Mouse (Mus musculus) retina, adult 2 months (tissue): ENCODE results near the gene Psma7.
A peak's percentile ranks its signal among the peaks of the same experiment; 100 is the strongest.

Experiments
- DNase-seq: peaks from one replicate; pipeline ENCODE4 v3.0.0-alpha.2; 2012; ENCODE audit warnings: low read depth, low spot score

Gene Psma7

GRCm38 (mm10) chr2:180042256-180042857 is at the start of gene Psma7, which contains the start of gene Ss18l1:
TSS of gene Psma7 (minus strand) at chr2:180042433.
TSS of gene Ss18l1 (plus strand) at chr2:180042509.
- DNase-seq: peak; percentile 78

- no peak for DNase-seq
Observed at GRCm38 (mm10) chr2:180090285-180090684, 48.1 kb upstream of the Psma7 start.

DNA sequence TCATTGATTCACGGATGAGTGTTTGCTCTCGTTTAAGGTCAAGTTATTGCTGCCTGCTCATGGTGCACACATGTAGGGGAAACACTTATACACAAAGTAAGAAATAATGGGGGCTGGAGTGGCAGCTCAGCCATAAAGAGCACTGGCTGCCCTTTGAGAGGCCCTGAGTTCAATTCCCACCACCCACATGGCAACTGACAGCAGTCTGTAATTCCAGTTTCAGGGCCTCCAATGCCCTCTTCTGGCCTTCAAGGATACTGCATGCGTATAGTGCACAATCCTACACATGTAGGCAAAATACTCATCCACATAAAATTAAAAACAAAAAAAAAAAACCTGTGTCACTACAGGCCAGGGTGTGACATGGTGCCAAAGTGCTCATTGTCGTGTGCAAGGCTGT is 45.2 kb upstream of the Psma7 start:
- DNase-seq: no peak

- DNase-seq: no peak
Observed at GRCm38 (mm10) chr2:180086637-180087027, 44.4 kb upstream of the Psma7 start.

DNA sequence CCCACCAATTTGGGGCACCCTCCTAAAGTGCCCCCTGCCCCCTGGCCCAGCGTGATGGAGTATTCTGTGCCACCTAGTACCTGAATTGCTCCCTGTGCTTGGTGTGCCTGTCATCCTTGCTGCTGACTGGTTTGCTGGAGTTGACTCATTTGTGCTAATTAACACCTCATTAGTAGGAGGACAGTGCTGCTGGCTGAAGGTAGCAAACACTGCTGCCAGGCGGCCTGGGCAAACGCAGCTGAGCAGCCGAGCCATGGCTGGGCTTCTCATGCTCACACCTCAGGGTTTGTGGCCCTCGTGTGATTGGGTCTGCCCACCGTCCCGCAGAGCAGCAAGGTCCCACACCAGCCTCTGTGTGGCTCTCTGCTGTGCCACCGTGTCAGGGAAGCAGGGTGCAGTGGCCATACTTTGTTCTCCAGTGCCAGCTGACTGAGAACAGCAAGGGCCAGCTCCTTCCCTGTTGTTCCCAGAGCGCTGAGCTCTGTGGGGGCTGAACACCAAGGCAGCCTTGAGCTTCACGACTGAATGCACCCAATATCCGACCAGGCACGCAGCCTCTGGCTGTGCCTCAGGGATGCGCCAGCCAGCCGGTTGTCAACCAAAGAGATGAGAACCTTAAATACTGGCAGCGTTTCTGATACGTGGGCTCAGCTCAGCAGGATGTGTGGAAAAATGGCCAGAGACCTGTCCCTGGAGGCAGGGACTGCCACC is 43.8 kb upstream of the Psma7 start:
- DNase-seq: no peak

DNA sequence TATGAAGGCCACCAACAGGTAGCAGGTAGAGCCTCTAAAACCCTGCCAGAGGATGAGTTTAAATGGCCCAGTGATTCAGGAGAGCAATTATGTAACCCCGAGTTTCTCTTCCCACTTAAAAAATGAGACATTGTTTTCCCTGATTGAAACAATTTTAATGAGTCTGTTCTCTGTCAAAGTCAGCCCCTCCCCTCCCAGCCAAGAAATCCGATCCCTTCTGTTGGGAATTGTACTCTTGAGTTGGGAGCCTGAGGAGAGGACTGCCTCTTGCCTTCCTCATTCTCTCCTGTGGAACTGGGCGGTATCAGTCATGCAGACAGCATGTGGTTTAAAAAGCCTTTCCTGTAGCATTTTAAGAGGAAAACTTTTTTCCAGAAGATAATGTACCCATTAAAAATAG is 42.3 kb upstream of the Psma7 start:
- no peak for DNase-seq

- no peak for DNase-seq
Observed at GRCm38 (mm10) chr2:180083063-180083462, 40.8 kb upstream of the Psma7 start.

DNA sequence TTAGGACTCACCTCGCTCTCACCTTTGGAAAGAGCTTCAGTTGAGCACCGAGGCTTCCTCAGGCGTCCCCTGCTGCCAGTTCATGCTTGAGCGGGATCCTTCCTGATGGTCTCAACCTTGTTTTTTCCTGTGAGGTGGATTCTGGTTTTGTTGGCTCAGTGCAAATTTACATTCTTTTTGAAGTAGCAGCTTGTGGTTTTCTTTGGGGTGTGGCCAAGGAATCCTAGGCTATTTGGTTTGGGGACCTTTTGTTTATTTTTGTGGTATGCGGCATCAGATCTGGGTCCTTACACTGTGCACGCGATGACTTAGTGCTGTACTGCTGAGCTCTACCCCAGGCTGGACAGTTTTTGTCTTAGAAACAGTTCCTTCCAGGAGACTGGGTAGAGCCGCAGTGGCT is 38.4 kb upstream of the Psma7 start:
- DNase-seq: no peak

DNA sequence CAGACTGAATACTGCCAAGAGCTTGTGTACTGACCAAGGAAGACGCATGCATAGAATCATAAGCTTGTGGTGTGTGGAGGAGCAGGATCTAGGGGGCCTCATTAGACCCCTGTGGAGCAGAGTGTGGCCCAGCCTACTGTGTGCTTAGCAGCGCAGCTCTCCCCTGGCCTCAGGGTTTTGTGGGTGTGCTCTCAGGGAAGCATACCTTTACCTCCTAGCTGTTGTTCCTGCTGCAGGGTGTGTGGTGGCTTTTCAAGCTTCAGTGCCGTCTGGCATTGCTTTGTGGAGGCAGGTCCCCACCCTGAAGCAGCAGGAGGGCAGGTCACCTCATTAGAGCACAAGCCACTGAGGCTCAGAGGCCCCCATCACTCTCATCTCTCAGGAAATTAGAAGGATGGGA is 35.4 kb upstream of the Psma7 start:
- DNase-seq: no peak

DNA sequence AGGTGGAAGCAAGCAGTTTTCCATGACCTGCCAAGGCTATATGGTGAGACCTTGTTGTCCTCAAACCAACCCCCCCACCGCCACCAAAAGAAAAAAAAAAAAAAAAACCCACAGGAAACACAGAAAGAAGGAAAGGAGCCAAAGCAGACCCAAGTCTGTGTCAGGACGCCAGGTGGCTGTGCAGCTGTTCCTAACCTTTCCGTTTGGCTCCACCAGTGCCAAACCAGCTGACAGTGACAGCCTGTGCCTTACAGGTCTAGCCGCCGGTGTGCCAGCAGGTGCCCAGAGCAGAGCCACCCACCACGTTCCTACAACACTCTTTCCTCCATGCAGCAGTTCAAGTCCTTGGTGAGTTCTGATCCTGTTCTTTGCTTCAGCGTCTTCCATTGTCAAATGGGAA is 30.7 kb upstream of the Psma7 start:
- DNase-seq: no peak

DNA sequence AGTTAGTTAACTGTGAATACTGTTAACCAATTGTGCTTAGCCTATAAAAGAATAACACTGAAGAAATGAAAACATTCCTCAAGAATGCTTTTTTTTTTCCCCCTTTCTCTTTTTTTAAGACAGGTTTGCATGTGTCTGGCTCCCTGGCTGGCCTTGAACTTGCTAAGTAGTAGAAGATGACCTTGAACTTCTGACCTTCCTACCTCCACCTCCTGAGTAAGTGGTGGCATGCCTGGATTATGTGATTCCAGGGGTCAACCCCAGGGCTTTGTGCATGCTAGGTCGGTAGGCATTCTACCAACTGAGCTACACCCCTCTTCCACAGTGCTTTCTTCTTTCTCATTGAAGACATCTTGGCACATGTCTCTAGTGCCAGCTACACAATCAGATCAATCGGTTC is 29.4 kb upstream of the Psma7 start:
- no peak for DNase-seq

- DNase-seq: peak; percentile 83
Observed at GRCm38 (mm10) chr2:180070481-180071453, 28.5 kb upstream of the Psma7 start, which contains the start of gene Mtg2. TSS of gene Mtg2 (plus strand) at chr2:180070588.

GRCm38 (mm10) chr2:180069770-180070480 is 27.7 kb upstream of the Psma7 start:
- DNase-seq: no peak

DNA sequence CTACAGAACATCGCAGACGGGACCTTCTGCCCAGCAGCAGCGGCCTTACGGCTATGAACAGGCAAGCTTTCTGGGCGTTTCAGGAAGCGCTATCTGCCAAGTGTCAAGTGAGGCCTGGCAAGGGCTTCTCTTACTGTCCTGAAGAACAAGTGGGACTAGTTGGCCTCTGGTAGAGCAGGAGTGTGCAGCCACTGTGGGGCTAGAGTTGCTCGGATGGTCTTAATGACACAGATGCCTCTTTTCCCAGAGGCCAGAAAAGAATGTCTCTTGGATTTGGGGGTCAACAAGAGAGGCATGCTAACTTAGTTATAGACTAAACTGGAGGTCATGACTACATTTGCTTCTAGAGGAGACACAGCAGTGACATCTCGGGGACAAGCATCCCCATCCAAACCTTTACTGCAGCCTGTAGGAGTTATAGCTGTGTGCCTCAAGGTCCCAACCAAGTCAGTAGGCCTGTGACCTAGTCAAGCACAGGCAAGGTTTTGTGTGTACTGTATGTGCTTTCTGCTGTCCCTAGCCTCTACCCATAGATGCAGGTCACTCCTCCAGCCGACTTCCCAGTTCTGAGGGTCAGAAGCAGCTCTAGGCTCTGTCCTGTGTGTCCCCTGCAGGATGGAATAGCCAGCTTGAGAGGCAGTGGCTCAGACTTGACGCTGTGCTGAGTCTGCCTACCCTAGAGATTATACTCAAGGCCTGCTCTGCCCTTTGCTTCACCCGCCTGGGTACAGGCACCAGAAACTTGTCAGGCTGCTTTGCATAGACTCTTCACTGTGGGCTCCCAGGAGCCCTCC is 21.3 kb upstream of the Psma7 start:
- no peak for DNase-seq

- DNase-seq: no peak
Observed at GRCm38 (mm10) chr2:180053001-180053400, 10.8 kb upstream of the Psma7 start.

DNA sequence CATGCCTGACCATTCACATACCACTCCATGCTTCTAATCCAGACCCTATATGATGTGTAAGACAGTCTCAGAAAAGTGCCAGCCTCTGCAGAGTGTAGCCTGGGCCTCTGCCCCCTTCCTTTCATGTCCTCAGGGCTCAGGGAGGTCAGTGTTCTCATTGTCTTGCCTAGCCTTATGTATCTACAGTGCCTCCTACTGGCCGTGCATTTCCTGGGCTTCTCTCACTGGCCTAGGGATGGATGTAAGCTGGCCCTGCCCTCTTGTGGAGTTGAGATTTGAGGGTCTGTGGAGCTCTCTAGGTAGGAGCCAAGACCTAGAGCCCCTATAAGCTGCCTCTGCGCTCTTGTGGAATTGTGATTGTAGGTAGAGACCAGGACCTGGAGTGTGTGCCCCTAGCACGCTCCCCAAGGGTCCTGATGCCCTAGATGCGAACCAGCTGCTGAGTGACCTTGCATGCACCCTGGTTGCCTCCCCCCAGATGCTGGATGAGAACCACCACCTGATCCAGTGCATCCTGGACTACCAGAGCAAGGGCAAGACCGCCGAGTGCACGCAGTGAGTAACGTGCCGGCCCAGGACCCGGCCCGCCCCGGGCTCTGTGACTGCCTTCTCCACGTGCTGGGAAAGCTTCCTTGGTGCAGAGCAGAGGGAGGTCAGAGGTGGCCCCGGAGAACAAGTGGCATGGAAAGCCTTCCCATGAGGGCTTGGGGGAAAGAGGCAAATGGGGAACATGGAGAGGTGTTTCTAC is 9.9 kb upstream of the Psma7 start:
- no peak for DNase-seq

- peak; percentile 71 for DNase-seq
Observed at GRCm38 (mm10) chr2:180050986-180051385, 8.8 kb upstream of the Psma7 start.

GRCm38 (mm10) chr2:180047980-180048635 is 5.9 kb upstream of the Psma7 start:
- DNase-seq: no peak

DNA sequence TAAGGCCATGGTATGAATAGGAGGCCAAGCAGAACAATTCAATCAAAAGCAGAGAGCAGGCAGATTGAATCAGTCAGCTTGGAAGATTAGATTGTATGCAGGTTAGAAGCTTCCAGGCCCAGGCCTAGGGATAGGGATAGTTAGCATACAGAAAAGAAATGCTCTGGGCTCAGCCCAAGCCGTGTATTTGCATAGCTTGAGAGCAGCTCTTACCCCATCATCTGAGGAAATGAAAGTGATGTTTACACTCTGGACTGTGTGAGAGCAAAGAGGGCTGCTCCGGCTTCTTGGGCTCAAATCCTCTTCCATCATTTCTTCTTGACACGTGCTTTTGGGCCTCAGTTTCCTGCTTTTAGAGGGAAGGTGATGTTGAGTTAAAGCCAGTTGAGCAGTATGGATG is 5.3 kb upstream of the Psma7 start:
- DNase-seq: no peak

- DNase-seq: no peak
Observed at GRCm38 (mm10) chr2:180045283-180045682, 3.0 kb upstream of the Psma7 start.
